Mouse (Mus musculus) neural tube, embryonic 15.5 days (tissue): ENCODE results near the gene Telo2. TPM values are rescaled to one million over a fixed set of nuclear protein-coding genes. Genes with fewer than 3 reads are reported as not detected.

ENCODE experiments used
- polyA plus RNA-seq: library from polyadenylated mRNA; unstranded; fragments of >200 nt; fragmentation: Nextera tagmentation; extraction: Ambion mirVana; gene quantifications from 2 replicates; pipeline ENCODE4 v1.2.1, GENCODE M21; 2015

The Telo2 gene
- polyA plus RNA-seq, 1 experiment from 2014 or later: 57.6 TPM

Other genes starting within 250 kb of the Telo2 start
- gene Igfals, start 250.0 kb downstream of the Telo2 start, polyA plus RNA-seq: 0.06 and 0.78 TPM in 2 replicates
- 63.2 and 68.9 TPM in 2 replicates for gene Nubp2, start 229.6 kb downstream of the Telo2 start, polyA plus RNA-seq
- 77.6 and 84.2 TPM in 2 replicates for gene Spsb3, start 229.3 kb downstream of the Telo2 start, polyA plus RNA-seq
- gene Eme2, start 220.9 kb downstream of the Telo2 start, polyA plus RNA-seq: 27.9 and 31.3 TPM in 2 replicates
- 89.0 and 89.5 TPM in 2 replicates for gene Mrps34, start 220.9 kb downstream of the Telo2 start, polyA plus RNA-seq
- gene Nme3, start 219.5 kb downstream of the Telo2 start, polyA plus RNA-seq: 92.9 and 105 TPM in 2 replicates
- 82.3 and 87.2 TPM in 2 replicates for gene Mapk8ip3, start 179.0 kb downstream of the Telo2 start, polyA plus RNA-seq
- gene Jpt2, start 155.3 kb downstream of the Telo2 start, polyA plus RNA-seq: 81.4 and 102 TPM in 2 replicates
- gene Cramp1l, start 100.2 kb downstream of the Telo2 start, polyA plus RNA-seq: 5.3 and 5.5 TPM in 2 replicates
- gene Ift140, start 99.9 kb downstream of the Telo2 start, polyA plus RNA-seq: 15.7 and 18.6 TPM in 2 replicates
- gene Tmem204, start 32.4 kb downstream of the Telo2 start, polyA plus RNA-seq: 11.4 and 13.3 TPM in 2 replicates
- gene Ptx4, start 4.8 kb upstream of the Telo2 start, polyA plus RNA-seq: 0.13 TPM in 1 of 2 replicates, not detected in the other
- 25.1 and 28.7 TPM in 2 replicates for gene Clcn7, start 17.4 kb upstream of the Telo2 start, polyA plus RNA-seq
- gene Ccdc154, start 46.5 kb upstream of the Telo2 start, polyA plus RNA-seq: not detected in 2 replicates
- gene Gm38655, start 59.5 kb upstream of the Telo2 start, polyA plus RNA-seq: not detected in 2 replicates
- gene BC003965, start 68.6 kb upstream of the Telo2 start, polyA plus RNA-seq: 31.5 and 31.7 TPM in 2 replicates
- 14.1 and 14.8 TPM in 2 replicates for gene Unkl, start 72.4 kb upstream of the Telo2 start, polyA plus RNA-seq
- 99.6 and 110 TPM in 2 replicates for gene Gnptg, start 124.2 kb upstream of the Telo2 start, polyA plus RNA-seq
- gene Tsr3, start 124.2 kb upstream of the Telo2 start, polyA plus RNA-seq: 57.8 and 60.2 TPM in 2 replicates
- gene Baiap3, start 140.4 kb upstream of the Telo2 start, polyA plus RNA-seq: 9.9 and 10.3 TPM in 2 replicates
- 400 and 434 TPM in 2 replicates for gene Ube2i, start 158.7 kb upstream of the Telo2 start, polyA plus RNA-seq
- 0.13 and 0.14 TPM in 2 replicates for gene Prss34, start 182.4 kb upstream of the Telo2 start, polyA plus RNA-seq
- gene Prss28, start 192.7 kb upstream of the Telo2 start, polyA plus RNA-seq: not detected in 2 replicates
- not detected in 2 replicates for gene Prss29, start 202.7 kb upstream of the Telo2 start, polyA plus RNA-seq
- gene Tpsab1, start 229.6 kb upstream of the Telo2 start, polyA plus RNA-seq: 0.19 TPM in 1 of 2 replicates, not detected in the other